Mouse (Mus musculus) midbrain, postnatal 0 days (tissue): ENCODE measurements at regions not wholly inside any gene's neighbourhood (a gene's known extent, or its start where the extent isn't known, plus 50 kb on each side); places are given as distances from the start of the nearest gene placed in this dataset.

Source experiments
- ATAC-seq: fragments of 200-750 bp; cut with Nextera tagmentation; 2 replicates; pipeline ENCODE4 v1.8.0; 2017; ENCODE audit warnings: moderate number of reproducible peaks, mild to moderate bottlenecking, moderate TSS enrichment, moderate library complexity; ENCODE audit not compliant: low FRiP score
- DNase-seq: peaks from one replicate; pipeline ENCODE4 v3.0.0-alpha.2; 2015; ENCODE audit warnings: low spot score
- H3K27ac ChIP-seq: fragments of 300-500 bp; sonication (generic); 2 replicates; pipeline ENCODE4 v1.5.1; 2014; ENCODE audit warnings: low read depth, mild to moderate bottlenecking, low read length, mixed read lengths
- H3K27me3 ChIP-seq: fragments of 300-500 bp; sonication (generic); 2 replicates; pipeline ENCODE4 v1.6.1; 2014; ENCODE audit warnings: low read length, control low read depth, mixed read lengths; ENCODE audit not compliant: insufficient read depth
- H3K36me3 ChIP-seq: fragments of 300-500 bp; sonication (generic); 2 replicates; pipeline ENCODE4 v1.6.1; 2014; ENCODE audit warnings: low read length, control low read depth, mixed read lengths; ENCODE audit not compliant: insufficient read depth
- H3K4me1 ChIP-seq: fragments of 300-500 bp; sonication (generic); 2 replicates; pipeline ENCODE4 v1.6.1; 2014; ENCODE audit warnings: mild to moderate bottlenecking, control low read depth, antibody characterized with exemption, low read length, mixed read lengths; ENCODE audit not compliant: insufficient read depth
- H3K4me2 ChIP-seq: fragments of 300-500 bp; sonication (generic); 2 replicates; pipeline ENCODE4 v1.6.1; 2014; ENCODE audit warnings: low read depth, mild to moderate bottlenecking, low read length, mixed read lengths; ENCODE audit not compliant: poor library complexity, severe bottlenecking
- H3K4me3 ChIP-seq: fragments of 300-500 bp; sonication (generic); 2 replicates; pipeline ENCODE4 v1.5.1; 2014; ENCODE audit warnings: low read depth, mild to moderate bottlenecking, low read length, moderate library complexity
- H3K9ac ChIP-seq: fragments of 300-500 bp; sonication (generic); replicated peaks from 2 replicates; pipeline ENCODE4 v1.6.1; 2014; ENCODE audit warnings: mild to moderate bottlenecking, low read length, moderate library complexity, mixed read lengths; ENCODE audit not compliant: poor library complexity, severe bottlenecking
- H3K9me3 ChIP-seq: fragments of 300-500 bp; sonication (generic); 2 replicates; pipeline ENCODE4 v1.6.1; 2016; ENCODE audit warnings: low read length, control low read depth
- CTCF ChIP-seq: IDR thresholded peaks from 2 replicates; pipeline ENCODE4 v1.5.1; 2016; ENCODE audit warnings: antibody characterized with exemption, mild to moderate bottlenecking
- WGBS: fragments of 180-500 bp; shearing (Covaris S2); extraction: QIAGEN DNeasy Blood & Tissue Kit; methylation state at CpG from one replicate; pipeline ENCODE4 v1.1.7; 2014; 5-methylcytosine and 5-hydroxymethylcytosine counted together

DNA sequence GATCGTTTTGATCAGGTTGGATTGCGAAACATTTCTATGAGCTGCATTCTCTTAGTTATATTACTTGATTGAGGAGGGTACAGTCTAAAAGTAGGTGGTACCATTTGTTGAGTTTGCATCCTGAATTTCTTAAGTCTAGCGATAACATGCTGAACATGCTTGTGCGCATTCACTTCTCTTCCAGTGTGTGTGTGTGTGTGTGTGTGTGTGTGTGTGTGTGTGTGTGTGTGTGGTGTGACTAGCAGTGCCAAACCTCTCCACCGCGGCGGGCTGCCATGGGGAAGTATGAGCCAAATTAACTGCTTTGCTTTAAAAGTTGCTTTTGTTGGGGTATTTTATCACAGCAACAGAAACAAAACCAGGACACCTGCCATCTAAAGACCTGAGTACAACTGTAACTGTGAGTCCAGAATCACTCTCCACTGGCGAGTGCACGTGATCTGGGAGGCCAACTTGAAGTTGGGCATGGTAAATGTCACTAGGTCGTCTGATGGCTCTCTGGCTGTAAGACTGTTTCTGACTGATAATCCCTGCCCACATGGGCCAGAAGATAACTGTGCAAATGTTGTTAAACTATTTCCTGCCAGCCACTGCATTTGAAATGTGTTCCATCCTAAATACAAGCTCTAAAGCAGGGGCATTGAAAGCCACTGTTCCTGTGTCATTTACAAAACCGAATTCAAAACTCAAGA lies 273.3 kb upstream of the Ppargc1a start:
- H3K27me3 ChIP-seq, result no peaks in the 10 kb centered on the region
- H3K27ac ChIP-seq, result no peak overlapping the region
- H3K4me2 ChIP-seq, result no peak overlapping the region
- ATAC-seq (no peak), DNase-seq (no peak)
- H3K36me3 ChIP-seq, result no peaks in the 10 kb centered on the region
- no peak for TF ChIP-seq CTCF
- no peaks in the 10 kb centered on the region for H3K9me3 ChIP-seq
- H3K4me3 ChIP-seq, result no peak overlapping the region
- WGBS, result 89% methylated on average over 11 of the region's 11 CpGs
- no peaks in the 10 kb centered on the region for H3K4me1 ChIP-seq
- H3K9ac ChIP-seq, result no peak overlapping the region

GRCm38 (mm10) chr5:51839292-51839691 lies 271.8 kb upstream of the Ppargc1a start:
- no peaks in the 10 kb centered on the region for H3K27me3 ChIP-seq
- H3K4me1 ChIP-seq, result no peaks in the 10 kb centered on the region
- H3K9ac ChIP-seq, result no peak overlapping the region
- ATAC-seq (no peak), DNase-seq (no peak)
- H3K4me2 ChIP-seq, result no peak overlapping the region
- no peak for TF ChIP-seq CTCF
- H3K27ac ChIP-seq, result no peak overlapping the region
- no peak overlapping the region for H3K4me3 ChIP-seq
- no peaks in the 10 kb centered on the region for H3K9me3 ChIP-seq
- no peaks in the 10 kb centered on the region for H3K36me3 ChIP-seq
- 70% methylated on average over 4 of the region's 4 CpGs for WGBS

- H3K27ac ChIP-seq, result no peak overlapping the region
- H3K4me2 ChIP-seq, result no peak overlapping the region
- H3K9me3 ChIP-seq, result no peaks in the 10 kb centered on the region
- DNase-seq (no peak), ATAC-seq (no peak)
- no peak for TF ChIP-seq CTCF
- 82% methylated on average over 6 of the region's 6 CpGs for WGBS
- H3K36me3 ChIP-seq, result no peaks in the 10 kb centered on the region
- no peak overlapping the region for H3K9ac ChIP-seq
- H3K4me1 ChIP-seq, result no peaks in the 10 kb centered on the region
- H3K27me3 ChIP-seq, result no peaks in the 10 kb centered on the region
- H3K4me3 ChIP-seq, result no peak overlapping the region
Observed at GRCm38 (mm10) chr5:51830551-51830950, 263.0 kb upstream of the Ppargc1a start.

GRCm38 (mm10) chr5:51830015-51830414 lies 262.5 kb upstream of the Ppargc1a start:
- H3K4me1 ChIP-seq, result no peaks in the 10 kb centered on the region
- no peaks in the 10 kb centered on the region for H3K9me3 ChIP-seq
- no peak overlapping the region for H3K9ac ChIP-seq
- no peaks in the 10 kb centered on the region for H3K36me3 ChIP-seq
- 74% methylated on average over 2 of the region's 2 CpGs for WGBS
- no peak overlapping the region for H3K4me3 ChIP-seq
- no peak overlapping the region for H3K27ac ChIP-seq
- no peak for DNase-seq
- H3K27me3 ChIP-seq, result no peaks in the 10 kb centered on the region
- H3K4me2 ChIP-seq, result no peak overlapping the region
- no peak for ATAC-seq
- TF ChIP-seq CTCF, result no peak

GRCm38 (mm10) chr5:51829606-51830005 lies 262.1 kb upstream of the Ppargc1a start:
- TF ChIP-seq CTCF, result no peak

GRCm38 (mm10) chr5:51829020-51829419 lies 261.5 kb upstream of the Ppargc1a start:
- no peak for DNase-seq
- no peak for ATAC-seq
- H3K27me3 ChIP-seq, result no peaks in the 10 kb centered on the region
- H3K4me1 ChIP-seq, result no peaks in the 10 kb centered on the region
- H3K9ac ChIP-seq, result no peak overlapping the region
- no peak for TF ChIP-seq CTCF
- H3K4me3 ChIP-seq, result no peak overlapping the region
- H3K9me3 ChIP-seq, result no peaks in the 10 kb centered on the region
- 72% methylated on average over 5 of the region's 5 CpGs for WGBS
- no peaks in the 10 kb centered on the region for H3K36me3 ChIP-seq
- H3K4me2 ChIP-seq, result no peak overlapping the region
- no peak overlapping the region for H3K27ac ChIP-seq

More at GRCm38 (mm10) chr5:51829606-51830005, 262.1 kb upstream of the Ppargc1a start:
- Histone ChIP-seq H3K9ac (no peak overlapping the region), H3K27me3 (no peaks in the 10 kb centered on the region), H3K4me3 (no peak overlapping the region), H3K27ac (no peak overlapping the region), H3K4me2 (no peak overlapping the region), H3K4me1 (no peaks in the 10 kb centered on the region), H3K9me3 (no peaks in the 10 kb centered on the region), H3K36me3 (no peaks in the 10 kb centered on the region)
- no peak for DNase-seq
- ATAC-seq, result no peak
- 78% methylated on average over 3 of the region's 3 CpGs for WGBS
